Mouse (Mus musculus) brown adipose tissue, adult 24 weeks (tissue): ENCODE measurements around the gene Crb2. TPM values are rescaled to one million over a fixed set of nuclear protein-coding genes. Genes with fewer than 3 reads are reported as not detected.

Experiments
- H3K27ac ChIP-seq: fragments of 200-500 bp; replicated peaks from 2 replicates; pipeline ENCODE4 v1.5.1; 2012; ENCODE audit warnings: low read depth, mild to moderate bottlenecking, low read length
- H3K4me1 ChIP-seq: fragments of 200-500 bp; 2 replicates; pipeline ENCODE4 v1.6.1; 2012; ENCODE audit warnings: low read length, mixed read lengths; ENCODE audit not compliant: control insufficient read depth, insufficient read depth, insufficient read length
- H3K4me3 ChIP-seq: fragments of 200-500 bp; 2 replicates; pipeline ENCODE4 v1.5.1; 2012; ENCODE audit warnings: low read depth, mild to moderate bottlenecking, low read length, moderate library complexity; ENCODE audit not compliant: insufficient read depth
- polyA plus RNA-seq: library from polyadenylated mRNA; stranded (reverse); fragments of >200 nt; gene quantifications from 2 replicates; pipeline ENCODE4 v1.2.4, GENCODE M21; 2012; ENCODE audit not compliant: missing spikeins, insufficient read depth, insufficient read length

Crb2 gene
- polyA plus RNA-seq, 1 experiment = not detected

GRCm38 (mm10) chr2:37777958-37778720 lies 2.1 kb downstream of the Crb2 start:
- Histone ChIP-seq H3K4me3 (no peak overlapping the region), H3K4me1 (no peaks in the 10 kb centered on the region), H3K27ac (no peak overlapping the region)

GRCm38 (mm10) chr2:37780270-37780929 lies 4.4 kb downstream of the Crb2 start:
- Histone ChIP-seq H3K27ac (no peak overlapping the region), H3K4me1 (no peaks in the 10 kb centered on the region), H3K4me3 (no peak overlapping the region)

- Histone ChIP-seq H3K27ac (no peak overlapping the region), H3K4me1 (no peaks in the 10 kb centered on the region), H3K4me3 (no peak overlapping the region)
These were observed 5.4 kb downstream of the Crb2 start for GRCm38 (mm10) chr2:37781421-37781820.

GRCm38 (mm10) chr2:37782002-37782401 lies 6.0 kb downstream of the Crb2 start:
- no peak overlapping the region for H3K4me3 ChIP-seq
- no peaks in the 10 kb centered on the region for H3K4me1 ChIP-seq
- no peak overlapping the region for H3K27ac ChIP-seq

GRCm38 (mm10) chr2:37784473-37784872 lies 8.4 kb downstream of the Crb2 start:
- Histone ChIP-seq H3K4me1 (no peaks in the 10 kb centered on the region), H3K27ac (no peak overlapping the region), H3K4me3 (no peak overlapping the region)

GRCm38 (mm10) chr2:37786461-37786860 lies 10.4 kb downstream of the Crb2 start:
- Histone ChIP-seq H3K4me3 (no peak overlapping the region), H3K4me1 (no peaks in the 10 kb centered on the region), H3K27ac (no peak overlapping the region)

GRCm38 (mm10) chr2:37788176-37788962 lies 12.3 kb downstream of the Crb2 start:
- no peak overlapping the region for H3K4me3 ChIP-seq
- H3K4me1 ChIP-seq = no peaks in the 10 kb centered on the region
- H3K27ac ChIP-seq = no peak overlapping the region

- Histone ChIP-seq H3K4me1 (no peaks in the 10 kb centered on the region), H3K27ac (no peak overlapping the region), H3K4me3 (no peak overlapping the region)
These were observed 13.0 kb downstream of the Crb2 start for GRCm38 (mm10) chr2:37789029-37789428.

- Histone ChIP-seq H3K4me3 (no peak overlapping the region), H3K27ac (no peak overlapping the region)
These were observed 13.9 kb downstream of the Crb2 start for GRCm38 (mm10) chr2:37789995-37790394.

GRCm38 (mm10) chr2:37790738-37791137 lies 14.7 kb downstream of the Crb2 start:
- Histone ChIP-seq H3K4me3 (no peak overlapping the region), H3K4me1 (no peaks in the 10 kb centered on the region), H3K27ac (no peak overlapping the region)

More at GRCm38 (mm10) chr2:37789995-37790394, 13.9 kb downstream of the Crb2 start:
- H3K4me1 ChIP-seq = no peaks in the 10 kb centered on the region

- H3K4me1 ChIP-seq = no peaks in the 10 kb centered on the region
- no peak overlapping the region for H3K4me3 ChIP-seq
- no peak overlapping the region for H3K27ac ChIP-seq
These were observed 15.3 kb downstream of the Crb2 start for GRCm38 (mm10) chr2:37791340-37791739.

GRCm38 (mm10) chr2:37796021-37796420 lies 20.0 kb downstream of the Crb2 start:
- Histone ChIP-seq H3K4me1 (no peaks in the 10 kb centered on the region), H3K27ac (no peak overlapping the region), H3K4me3 (no peak overlapping the region)

- H3K4me3 ChIP-seq = no peak overlapping the region
- no peak overlapping the region for H3K27ac ChIP-seq
These were observed 21.0 kb downstream of the Crb2 start for GRCm38 (mm10) chr2:37797046-37797445.

GRCm38 (mm10) chr2:37799137-37799536 lies 23.1 kb downstream of the Crb2 start:
- Histone ChIP-seq H3K4me1 (no peaks in the 10 kb centered on the region), H3K4me3 (no peak overlapping the region), H3K27ac (no peak overlapping the region)

More at GRCm38 (mm10) chr2:37797046-37797445, 21.0 kb downstream of the Crb2 start:
- H3K4me1 ChIP-seq = no peaks in the 10 kb centered on the region

- no peak overlapping the region for H3K27ac ChIP-seq
- no peak overlapping the region for H3K4me3 ChIP-seq
- H3K4me1 ChIP-seq = no peaks in the 10 kb centered on the region
These were observed 25.6 kb downstream of the Crb2 start for GRCm38 (mm10) chr2:37801687-37802086.
